Mouse (Mus musculus) MN1 (cell line): ENCODE measurements around the gene Dact3.

Experiments
- DNase-seq: peaks from one replicate; pipeline ENCODE4 v3.0.0-alpha.2; 2016; ENCODE audit warnings: low spot score

The Dact3 gene

GRCm38 (mm10) chr7:16858336-16858735 lies 16.8 kb upstream of the Dact3 start:
- no peak for DNase-seq

GRCm38 (mm10) chr7:16859902-16860651 lies 15.0 kb upstream of the Dact3 start:
- DNase-seq = peak; percentile 66

- DNase-seq = no peak
Observed at GRCm38 (mm10) chr7:16867488-16867887, 7.6 kb upstream of the Dact3 start.

- no peak for DNase-seq
Observed at GRCm38 (mm10) chr7:16869497-16869896, 5.6 kb upstream of the Dact3 start.

GRCm38 (mm10) chr7:16871600-16871999 lies 3.5 kb upstream of the Dact3 start:
- DNase-seq = no peak

GRCm38 (mm10) chr7:16872478-16872877 lies 2.6 kb upstream of the Dact3 start:
- DNase-seq = no peak

GRCm38 (mm10) chr7:16873392-16873791 lies 1.7 kb upstream of the Dact3 start:
- DNase-seq = no peak

- DNase-seq = peak; percentile 81
Observed at GRCm38 (mm10) chr7:16874190-16874589, 927 bp upstream of the Dact3 start.

GRCm38 (mm10) chr7:16874756-16875309 lies 284 bp upstream of the Dact3 start:
- DNase-seq = peak; percentile 99

- DNase-seq = no peak
Observed at GRCm38 (mm10) chr7:16875326-16875725, 209 bp downstream of the Dact3 start.

GRCm38 (mm10) chr7:16876006-16876405 lies 889 bp downstream of the Dact3 start:
- DNase-seq = no peak

- no peak for DNase-seq
Observed at GRCm38 (mm10) chr7:16876608-16877007, 1.5 kb downstream of the Dact3 start.

GRCm38 (mm10) chr7:16877717-16878116 lies 2.6 kb downstream of the Dact3 start:
- no peak for DNase-seq

GRCm38 (mm10) chr7:16879796-16880547 lies 4.9 kb downstream of the Dact3 start:
- no peak for DNase-seq

- DNase-seq = no peak
Observed at GRCm38 (mm10) chr7:16880615-16881014, 5.5 kb downstream of the Dact3 start.

- no peak for DNase-seq
Observed at GRCm38 (mm10) chr7:16883162-16883561, 8.0 kb downstream of the Dact3 start.

- DNase-seq = no peak
Observed at GRCm38 (mm10) chr7:16884334-16884733, 9.2 kb downstream of the Dact3 start.

- DNase-seq = no peak
Observed at GRCm38 (mm10) chr7:16885271-16885776, 10.2 kb downstream of the Dact3 start.

- no peak for DNase-seq
Observed at GRCm38 (mm10) chr7:16885905-16886304, 10.8 kb downstream of the Dact3 start.

GRCm38 (mm10) chr7:16890536-16890935 lies 15.4 kb downstream of the Dact3 start:
- DNase-seq = no peak

- DNase-seq = peak; percentile 88
Observed at GRCm38 (mm10) chr7:16890944-16891343, 15.8 kb downstream of the Dact3 start.

- DNase-seq = peak; percentile 89
Observed at GRCm38 (mm10) chr7:16891641-16892351, 16.7 kb downstream of the Dact3 start, which contains the start of gene Gng8. Gene Gng8, plus strand, starts transcription at chr7:16891786.
